Mouse (Mus musculus): Measurements from ENCODE around the gene Kdm5b.
"Not testable (repeated sequence)": the region's sequence is repeated elsewhere in the genome, so short reads cannot be mapped to it uniquely, and the experiment has no call there.

The Kdm5b gene

GRCm38 (mm10) chr1:134559976-134560375 is at the start of gene Kdm5b:
Gene Kdm5b (plus strand): TSS chr1:134560171.
- peak; percentile 82 for DNase-seq (ENCODE audit: low spot score)

DNA sequence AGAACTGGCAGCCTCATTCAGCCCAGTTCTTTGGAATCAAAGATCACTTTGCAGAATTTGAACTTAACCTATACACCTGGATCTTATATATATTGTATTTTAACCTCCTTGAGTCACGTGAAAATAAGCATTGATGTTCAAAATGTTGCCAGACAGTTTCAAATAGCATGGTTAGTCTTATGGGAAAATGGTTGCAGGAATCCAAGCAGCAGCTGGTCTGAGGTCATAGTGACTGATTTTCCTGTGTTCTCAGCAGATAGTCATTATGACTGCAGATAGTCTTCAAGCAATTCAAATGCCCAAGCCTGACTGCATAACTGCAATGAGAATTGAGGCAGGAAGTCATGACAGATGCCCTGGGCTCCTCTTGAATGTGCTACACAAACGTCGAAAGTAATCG is 47.8 kb upstream of the Kdm5b start:
- no peak for DNase-seq (ENCODE audit: low spot score)

DNA sequence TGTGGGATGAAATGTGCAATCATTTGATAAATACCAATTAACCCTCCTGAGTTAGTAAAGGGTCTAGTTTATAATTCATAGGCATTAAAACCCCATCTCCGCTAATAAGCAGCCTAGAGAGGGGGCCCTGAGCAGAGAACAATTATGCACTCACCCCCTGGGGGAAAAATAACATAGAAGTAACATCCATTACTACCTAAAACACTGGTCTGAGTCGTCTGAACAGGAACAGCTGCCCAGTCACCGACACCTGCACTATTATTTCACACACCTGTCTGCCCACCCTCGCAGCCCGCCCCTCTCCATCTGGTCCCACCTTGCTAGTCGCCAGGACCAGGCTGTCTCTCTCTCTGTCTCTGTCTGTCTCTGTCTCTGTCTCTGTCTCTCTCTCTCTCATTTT is 47.4 kb upstream of the Kdm5b start:
- no peak for DNase-seq (ENCODE audit: low spot score)

DNA sequence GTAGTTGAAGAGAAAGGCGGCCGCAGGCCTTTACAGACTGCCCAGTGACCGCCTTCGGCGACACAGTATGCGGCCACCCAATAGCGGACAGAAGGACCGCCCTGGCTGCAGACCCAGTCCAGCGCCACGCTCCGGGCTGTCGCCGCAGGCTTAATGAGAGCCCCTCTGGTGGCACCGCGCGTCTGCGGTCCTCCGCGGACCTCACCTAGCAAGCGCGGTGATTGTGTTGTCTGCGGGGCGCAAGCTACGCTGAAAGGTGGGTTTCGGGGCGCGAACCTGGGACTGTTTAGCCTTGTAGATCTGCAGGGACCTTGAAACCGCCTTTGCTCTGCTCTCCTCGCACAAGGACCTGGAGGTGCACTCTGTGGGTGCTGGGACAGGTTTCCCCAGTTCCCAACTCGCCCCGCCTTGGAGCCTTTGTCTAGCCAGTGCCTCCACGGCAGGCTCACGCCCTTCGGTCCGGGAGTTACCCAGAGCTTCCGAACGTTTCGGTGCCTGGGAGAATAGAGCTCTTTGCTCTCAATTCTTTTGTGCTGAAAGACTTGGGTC is 46.6 kb upstream of the Kdm5b start:
- DNase-seq (ENCODE audit: low spot score) = no peak

DNA sequence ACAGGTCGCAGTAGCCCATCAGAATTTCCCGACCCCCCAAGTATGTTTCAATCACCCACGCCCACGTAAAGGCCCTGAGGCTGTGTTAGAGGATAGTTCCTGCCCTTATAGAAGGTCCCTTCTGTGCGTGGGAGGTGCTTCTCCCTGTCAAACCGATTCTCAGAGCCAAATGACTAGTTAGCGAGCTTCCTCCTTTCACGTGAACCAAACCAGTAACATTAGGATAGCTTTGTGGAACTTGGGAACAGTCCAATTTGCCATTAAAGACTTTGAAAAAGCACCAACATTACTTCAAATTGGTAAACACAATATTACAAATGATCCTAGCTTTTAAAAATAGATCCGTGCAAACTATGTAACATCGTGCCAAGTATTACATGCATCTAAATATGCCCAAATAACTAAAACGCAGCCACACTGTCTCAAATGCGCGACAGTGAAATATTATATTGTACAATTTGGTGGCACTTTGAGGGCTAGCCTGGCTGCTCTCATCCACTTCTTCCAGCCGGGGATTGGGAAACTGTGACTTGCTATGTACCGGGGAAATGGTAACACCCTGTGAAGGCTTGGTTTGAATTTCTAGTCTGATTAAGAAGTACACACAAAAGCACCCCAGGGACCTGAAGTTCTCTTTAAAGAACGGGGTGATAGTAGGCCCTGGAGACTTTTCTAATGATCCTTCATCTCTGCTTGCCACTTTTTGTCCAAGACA is 45.9 kb upstream of the Kdm5b start:
- no peak for DNase-seq (ENCODE audit: low spot score)

DNA sequence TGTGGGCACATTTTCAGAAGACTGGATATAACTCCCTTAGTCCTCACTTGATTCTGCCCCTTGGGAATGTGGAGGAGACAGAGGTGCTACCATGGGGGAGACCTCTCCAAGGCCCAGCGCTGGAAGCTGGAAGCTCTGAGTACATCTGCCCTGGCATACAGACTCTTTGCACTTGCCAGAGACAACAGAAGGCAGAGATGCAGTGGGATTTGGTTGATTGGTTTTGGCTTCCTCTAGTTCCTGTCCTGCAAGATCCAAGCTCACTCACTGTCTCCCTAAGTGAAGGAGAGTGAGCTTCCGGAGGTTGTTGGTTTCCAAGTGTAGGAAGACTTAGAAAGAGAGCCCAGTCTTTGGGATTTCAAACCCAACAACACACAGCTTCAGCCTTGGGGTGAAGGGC is 44.1 kb upstream of the Kdm5b start:
- no peak for DNase-seq (ENCODE audit: low spot score)

DNA sequence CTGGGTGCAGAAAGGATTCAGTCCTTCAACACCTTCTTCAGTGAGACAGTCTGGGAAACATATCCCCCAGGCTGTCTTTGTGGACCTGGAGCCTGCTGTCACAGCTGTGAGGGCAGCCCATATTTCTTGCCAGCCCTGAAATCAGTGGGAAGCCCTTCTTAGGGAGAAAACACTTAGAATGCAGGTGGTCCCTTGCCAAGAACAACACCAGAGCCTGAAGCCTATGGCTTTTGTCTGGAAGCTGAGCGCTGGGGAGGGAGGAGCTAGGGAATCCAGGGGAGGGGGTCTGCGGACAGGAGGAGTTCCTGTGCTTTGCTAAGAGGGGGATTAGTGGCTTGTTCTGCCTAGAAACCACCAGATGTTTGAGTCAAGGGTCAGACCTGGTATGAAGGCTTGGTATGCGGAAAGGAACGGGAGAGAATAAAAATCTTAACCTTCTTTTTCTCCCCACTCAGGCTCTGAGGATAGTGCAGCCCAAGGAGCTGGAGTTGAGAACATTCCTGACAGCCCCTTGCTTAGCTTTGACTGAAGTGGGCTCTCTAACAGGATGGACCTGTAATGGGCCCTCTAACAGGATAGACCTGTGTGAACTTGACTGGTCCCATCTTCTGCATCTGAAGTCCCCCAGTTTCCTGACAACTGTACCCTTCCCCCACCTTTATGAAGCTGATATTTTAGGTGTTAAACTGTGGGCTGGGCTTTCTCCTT is 43.3 kb upstream of the Kdm5b start:
- no peak for DNase-seq (ENCODE audit: low spot score)

DNA sequence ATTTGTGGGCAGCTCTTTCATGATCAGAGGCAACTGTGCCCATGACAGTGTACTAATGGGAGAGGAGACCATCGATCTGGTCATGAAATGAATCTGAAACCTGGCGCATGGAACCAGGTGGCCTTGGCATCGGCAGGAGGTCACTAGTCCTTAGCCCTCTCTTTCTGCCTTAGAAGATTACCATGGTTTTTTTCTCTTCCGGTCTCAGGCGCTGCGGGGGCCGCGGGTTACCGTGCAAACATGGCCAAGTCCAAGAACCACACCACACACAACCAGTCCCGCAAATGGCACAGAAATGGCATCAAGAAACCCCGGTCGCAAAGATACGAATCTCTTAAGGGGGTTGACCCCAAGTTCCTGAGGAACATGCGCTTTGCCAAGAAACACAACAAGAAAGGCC is 42.1 kb upstream of the Kdm5b start:
- DNase-seq (ENCODE audit: low spot score) = not testable (repeated sequence)

GRCm38 (mm10) chr1:134518677-134519076 is 41.3 kb upstream of the Kdm5b start:
- peak; percentile 38 for DNase-seq (ENCODE audit: low spot score)

DNA sequence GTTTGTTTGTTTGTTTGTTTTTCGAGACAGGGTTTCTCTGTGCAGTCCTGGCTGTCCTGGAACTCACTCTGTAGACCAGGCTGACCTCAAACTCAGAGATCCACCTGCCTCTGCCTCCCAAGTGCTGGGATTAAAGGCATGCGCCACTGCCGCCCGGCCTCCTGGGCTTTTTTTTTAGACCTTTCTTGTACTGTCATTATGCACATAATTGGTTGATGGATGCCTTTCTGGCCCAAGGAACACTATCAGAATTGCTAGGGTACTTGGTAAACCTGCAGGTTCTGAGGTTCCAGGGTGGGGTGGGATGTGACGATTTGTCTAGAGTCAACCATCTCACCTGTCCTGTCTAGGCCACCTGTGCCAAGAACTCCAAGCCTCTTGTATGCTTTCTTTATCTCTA is 40.8 kb upstream of the Kdm5b start:
- not testable (repeated sequence) for DNase-seq (ENCODE audit: low spot score)

DNA sequence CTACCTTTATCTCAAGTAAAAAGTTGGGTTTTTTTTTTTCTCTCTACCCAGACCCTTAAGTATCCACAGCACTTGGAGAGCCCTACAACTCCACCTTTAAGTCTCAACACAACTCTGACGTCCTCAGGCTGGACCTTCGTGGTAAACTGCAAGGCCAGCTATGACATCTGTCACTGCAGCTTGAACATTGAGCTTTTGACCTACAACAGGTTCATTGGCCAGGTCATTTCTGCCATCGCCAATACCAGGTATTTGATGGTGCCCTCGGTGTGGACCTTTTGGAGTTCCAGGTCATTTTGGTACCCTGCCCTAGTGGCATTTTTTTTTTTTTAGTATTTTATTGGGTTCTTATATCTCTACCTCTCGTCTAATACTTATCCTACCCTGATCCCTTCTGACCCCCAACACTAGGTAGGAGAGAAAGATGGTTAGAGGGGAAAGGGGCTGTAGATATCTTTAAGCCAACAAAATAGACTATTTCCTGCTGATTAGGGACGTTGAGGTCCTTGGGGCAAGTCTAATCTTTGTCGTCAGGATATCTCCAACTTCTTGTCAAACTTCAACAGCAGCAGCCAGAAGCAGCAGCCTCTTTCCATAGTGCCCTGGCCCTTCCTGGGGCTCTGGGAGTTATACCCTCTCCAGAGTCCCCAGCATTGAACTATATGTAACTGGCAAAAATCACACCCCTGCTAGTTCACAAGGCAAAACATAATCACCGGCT is 39.8 kb upstream of the Kdm5b start:
- no peak for DNase-seq (ENCODE audit: low spot score)

DNA sequence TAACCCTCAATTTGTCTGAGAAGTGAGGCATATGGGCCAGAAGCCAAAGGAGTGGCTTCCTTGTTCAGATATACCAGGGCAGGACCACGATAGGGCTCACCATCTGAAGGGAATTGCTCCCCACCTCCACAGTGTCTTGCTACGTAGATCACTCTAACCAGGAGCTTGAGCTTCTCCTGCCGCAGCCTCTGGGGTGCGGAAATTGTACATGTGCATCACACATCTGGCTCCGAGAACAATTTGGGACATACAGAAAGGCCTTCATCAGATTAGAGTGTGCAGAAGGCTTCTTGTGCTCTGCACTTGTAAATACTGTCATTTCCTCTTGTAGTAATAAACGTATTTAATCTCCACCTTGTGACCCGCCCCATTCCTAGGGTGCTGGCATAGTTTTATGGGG is 38.8 kb upstream of the Kdm5b start:
- DNase-seq (ENCODE audit: low spot score) = no peak

GRCm38 (mm10) chr1:134522325-134522724 is 37.6 kb upstream of the Kdm5b start:
- no peak for DNase-seq (ENCODE audit: low spot score)

GRCm38 (mm10) chr1:134524424-134524823 is 35.5 kb upstream of the Kdm5b start:
- DNase-seq (ENCODE audit: low spot score) = no peak

- DNase-seq (ENCODE audit: low spot score) = no peak
These were observed 35.0 kb upstream of the Kdm5b start for GRCm38 (mm10) chr1:134525015-134525414.

DNA sequence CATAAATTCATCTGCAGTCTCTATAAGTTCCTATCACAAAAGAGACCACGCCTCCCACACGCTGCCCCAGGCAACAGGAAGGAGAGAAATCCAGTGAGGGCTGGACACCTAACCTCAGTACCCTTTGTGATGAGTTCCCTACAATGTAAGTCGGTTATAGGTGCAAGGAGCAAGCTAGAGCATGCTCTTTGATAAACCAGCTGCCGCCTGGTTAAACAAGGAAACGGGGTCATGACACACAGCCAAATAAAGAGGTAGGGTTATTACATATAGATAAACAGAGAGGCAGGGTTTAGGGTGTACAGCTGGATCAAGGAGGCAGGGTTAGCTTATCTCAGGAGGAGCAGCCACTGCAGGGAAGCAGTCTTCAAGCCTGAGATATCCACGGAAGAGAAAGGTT is 33.2 kb upstream of the Kdm5b start:
- no peak for DNase-seq (ENCODE audit: low spot score)

DNA sequence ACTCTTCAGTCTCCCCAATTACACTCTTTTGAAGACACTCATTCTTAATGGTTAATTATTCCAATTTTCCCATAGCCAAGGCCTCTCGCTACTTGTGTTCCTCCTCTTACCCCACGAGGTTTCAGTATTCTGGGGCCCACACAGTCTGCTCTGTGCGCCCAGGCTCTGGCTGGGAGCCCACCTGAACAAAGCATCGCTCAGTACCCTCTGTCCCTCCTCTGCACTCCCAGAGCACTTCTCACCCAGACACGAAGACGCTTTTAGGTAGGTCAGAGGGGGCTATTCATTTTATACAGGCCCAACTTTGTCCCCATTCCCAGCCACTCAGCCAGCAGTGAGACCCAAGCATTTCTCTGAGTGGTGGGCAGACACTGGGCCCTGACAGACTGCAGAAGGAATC is 29.4 kb upstream of the Kdm5b start:
- no peak for DNase-seq (ENCODE audit: low spot score)

GRCm38 (mm10) chr1:134533710-134534109 is 26.3 kb upstream of the Kdm5b start:
- DNase-seq (ENCODE audit: low spot score) = not testable (repeated sequence)

DNA sequence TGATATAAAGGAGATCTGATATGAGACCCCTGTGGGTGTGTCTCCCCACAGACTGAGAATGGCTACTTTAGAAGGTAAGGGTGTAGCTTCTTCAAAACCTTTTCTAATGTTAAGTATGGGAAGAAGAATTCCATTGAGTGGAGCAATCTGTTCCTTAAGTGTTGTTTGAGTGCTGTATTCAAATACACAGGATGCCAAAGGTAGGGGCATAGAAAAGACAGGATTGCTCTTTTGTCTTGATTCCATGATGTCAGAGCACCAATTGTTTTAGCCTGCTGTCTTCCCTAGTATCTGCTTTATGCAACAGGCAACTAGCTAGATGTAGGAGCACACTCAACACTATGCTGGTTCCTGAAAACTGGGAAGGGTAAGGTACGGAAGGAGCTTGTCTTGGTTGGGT is 24.9 kb upstream of the Kdm5b start:
- no peak for DNase-seq (ENCODE audit: low spot score)

- no peak for DNase-seq (ENCODE audit: low spot score)
These were observed 24.5 kb upstream of the Kdm5b start for GRCm38 (mm10) chr1:134535513-134535912.

DNA sequence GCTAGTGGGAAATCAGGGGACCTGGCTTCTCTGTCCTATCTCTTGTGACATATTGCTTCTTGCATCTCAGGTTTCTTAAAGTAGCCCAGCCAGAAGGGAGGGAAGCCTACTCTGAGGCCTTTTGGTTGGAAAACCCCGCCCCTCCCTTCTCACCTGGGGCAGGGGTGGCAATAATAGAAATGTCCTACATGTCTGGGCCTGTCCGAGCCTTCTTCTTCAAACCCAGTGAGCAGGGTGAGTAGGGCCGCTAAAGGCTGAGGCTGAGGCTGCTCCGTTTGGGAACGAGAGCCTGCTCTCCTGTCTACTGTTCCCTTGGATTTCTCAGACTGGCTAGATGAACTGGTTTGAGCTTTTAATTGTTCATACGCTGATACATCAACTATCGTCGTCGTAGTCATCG is 19.4 kb upstream of the Kdm5b start:
- DNase-seq (ENCODE audit: low spot score) = no peak

GRCm38 (mm10) chr1:134548231-134548630 is 11.7 kb upstream of the Kdm5b start:
- no peak for DNase-seq (ENCODE audit: low spot score)

- no peak for DNase-seq (ENCODE audit: low spot score)
These were observed 10.3 kb upstream of the Kdm5b start, which contains the start of gene Mgat4e for GRCm38 (mm10) chr1:134549632-134550132. Gene Mgat4e (minus strand): TSS chr1:134549682.
